Mouse (Mus musculus): ENCODE data around the gene Sec24c. TPM values are rescaled to one million over a fixed set of nuclear protein-coding genes. Genes with fewer than 3 reads are reported as not detected.

Gene Sec24c
- polyA plus RNA-seq, 1 experiment from 2014 or later: 82.8 TPM

- Histone ChIP-seq H3K36me3 (no peaks in the 10 kb centered on the region), H3K9me3 (no peaks in the 10 kb centered on the region), H3K4me2 (replicated peaks) (peak overlapping the region; percentile 95), H3K4me3 (replicated peaks) (peak overlapping the region; percentile 67), H3K27ac (peak overlapping the region; percentile 89), H3K9ac (peak overlapping the region; percentile 78), H3K27me3 (replicated peaks) (no peaks in the 10 kb centered on the region), H3K4me1 (replicated peaks) (peaks cover 17% of the 10 kb centered on the region; the same call in 1 of the 2 replicates)
- WGBS: 16% methylated on average over 19 of the region's 19 CpGs
- ATAC-seq: peak; percentile 36
These were observed 12.3 kb upstream of the Sec24c start for GRCm38 (mm10) chr14:20661661-20662331.

- Histone ChIP-seq H3K27ac (no peak overlapping the region), H3K9ac (no peak overlapping the region), H3K4me2 (replicated peaks) (peak overlapping the region; percentile 95; the same call in 1 of the 2 replicates), H3K4me1 (replicated peaks) (peaks cover 17% of the 10 kb centered on the region; the same call in 1 of the 2 replicates), H3K9me3 (no peaks in the 10 kb centered on the region), H3K36me3 (no peaks in the 10 kb centered on the region), H3K27me3 (replicated peaks) (no peaks in the 10 kb centered on the region), H3K4me3 (replicated peaks) (no peak overlapping the region)
- WGBS: 96% methylated on average over 3 of the region's 3 CpGs
- ATAC-seq: no peak
These were observed 11.4 kb upstream of the Sec24c start for GRCm38 (mm10) chr14:20662740-20663139.

GRCm38 (mm10) chr14:20663601-20664000 lies 10.5 kb upstream of the Sec24c start:
- no peak for ATAC-seq
- Histone ChIP-seq H3K27me3 (replicated peaks) (no peaks in the 10 kb centered on the region), H3K9me3 (no peaks in the 10 kb centered on the region), H3K9ac (no peak overlapping the region), H3K27ac (no peak overlapping the region), H3K4me2 (replicated peaks) (no peak overlapping the region), H3K4me1 (replicated peaks) (peaks cover 19% of the 10 kb centered on the region; the same call in 1 of the 2 replicates), H3K4me3 (replicated peaks) (no peak overlapping the region), H3K36me3 (no peaks in the 10 kb centered on the region)
- 63% methylated on average over 2 of the region's 2 CpGs for WGBS

- Histone ChIP-seq H3K36me3 (no peaks in the 10 kb centered on the region), H3K27me3 (replicated peaks) (no peaks in the 10 kb centered on the region), H3K4me1 (replicated peaks) (peaks cover 19% of the 10 kb centered on the region; the same call in 1 of the 2 replicates), H3K4me2 (replicated peaks) (no peak overlapping the region), H3K4me3 (replicated peaks) (no peak overlapping the region), H3K27ac (no peak overlapping the region), H3K9me3 (no peaks in the 10 kb centered on the region), H3K9ac (no peak overlapping the region)
- WGBS: 58% methylated on average over 3 of the region's 3 CpGs
- no peak for ATAC-seq
These were observed 9.7 kb upstream of the Sec24c start for GRCm38 (mm10) chr14:20664436-20664835.

GRCm38 (mm10) chr14:20667469-20667868 lies 6.6 kb upstream of the Sec24c start:
- H3K4me3 ChIP-seq (replicated peaks): no peak overlapping the region
- 62% methylated on average over 1 of the region's 1 CpGs for WGBS
- no peak overlapping the region for H3K4me2 ChIP-seq (replicated peaks)
- no peaks in the 10 kb centered on the region for H3K36me3 ChIP-seq
- H3K9me3 ChIP-seq: no peaks in the 10 kb centered on the region
- ATAC-seq: no peak
- peaks cover 3% of the 10 kb centered on the region; the same call in 1 of the 2 replicates for H3K4me1 ChIP-seq (replicated peaks)
- H3K27me3 ChIP-seq (replicated peaks): no peaks in the 10 kb centered on the region
- H3K27ac ChIP-seq: no peak overlapping the region
- no peak overlapping the region for H3K9ac ChIP-seq

- no peaks in the 10 kb centered on the region for H3K27me3 ChIP-seq (replicated peaks)
- 0 out of 2 replicates have a peak, but pooled peaks cover 2% of the 10 kb centered on the region for H3K4me1 ChIP-seq (replicated peaks)
- 75% methylated on average over 8 of the region's 8 CpGs for WGBS
- H3K4me2 ChIP-seq (replicated peaks): no peak within 1 kb of the TSS
- H3K27ac ChIP-seq: no peak within 1 kb of the TSS
- no peak within 1 kb of the TSS for H3K4me3 ChIP-seq (replicated peaks)
- H3K9ac ChIP-seq: no peak within 1 kb of the TSS
- H3K36me3 ChIP-seq: no peaks in the 10 kb centered on the region
- no peaks in the 10 kb centered on the region for H3K9me3 ChIP-seq
- peak; percentile 48 for ATAC-seq
These were observed 5.8 kb upstream of the Sec24c start, which contains the start of gene Synpo2l for GRCm38 (mm10) chr14:20668154-20668810. Gene Synpo2l (minus strand): TSS chr14:20668354.

- Histone ChIP-seq H3K4me3 (replicated peaks) (no peak overlapping the region), H3K36me3 (peaks cover 10% of the 10 kb centered on the region), H3K27me3 (replicated peaks) (no peaks in the 10 kb centered on the region), H3K4me1 (replicated peaks) (0 out of 2 replicates have a peak, but pooled peaks cover 10% of the 10 kb centered on the region), H3K9ac (no peak overlapping the region), H3K27ac (no peak overlapping the region), H3K9me3 (no peaks in the 10 kb centered on the region), H3K4me2 (replicated peaks) (no peak overlapping the region)
- WGBS: 89% methylated on average over 2 of the region's 2 CpGs
- ATAC-seq: no peak
These were observed 1.1 kb upstream of the Sec24c start for GRCm38 (mm10) chr14:20672990-20673389.

GRCm38 (mm10) chr14:20673735-20674063 lies 409 bp upstream of the Sec24c start:
- Histone ChIP-seq H3K9me3 (no peaks in the 10 kb centered on the region), H3K27ac (peak overlapping the region; percentile 97), H3K4me2 (replicated peaks) (peak overlapping the region; percentile 60), H3K36me3 (peaks cover 12% of the 10 kb centered on the region), H3K4me3 (replicated peaks) (peak overlapping the region; percentile 80), H3K4me1 (replicated peaks) (0 out of 2 replicates have a peak, but pooled peaks cover 8% of the 10 kb centered on the region), H3K27me3 (replicated peaks) (no peaks in the 10 kb centered on the region), H3K9ac (no peak overlapping the region)
- peak; percentile 83 for ATAC-seq
- WGBS: 9% methylated on average over 13 of the region's 13 CpGs

- H3K9me3 ChIP-seq: no peaks in the 10 kb centered on the region
- H3K27ac ChIP-seq: no peak overlapping the region
- no peaks in the 10 kb centered on the region for H3K27me3 ChIP-seq (replicated peaks)
- no peak overlapping the region for H3K4me3 ChIP-seq (replicated peaks)
- peaks cover 41% of the 10 kb centered on the region for H3K36me3 ChIP-seq
- no peak for ATAC-seq
- no peak overlapping the region for H3K4me2 ChIP-seq (replicated peaks)
- no peak overlapping the region for H3K9ac ChIP-seq
- 93% methylated on average over 4 of the region's 4 CpGs for WGBS
- H3K4me1 ChIP-seq (replicated peaks): 0 out of 2 replicates have a peak, but pooled peaks cover 8% of the 10 kb centered on the region
These were observed 3.8 kb downstream of the Sec24c start for GRCm38 (mm10) chr14:20677906-20678305.

- no peaks in the 10 kb centered on the region for H3K4me1 ChIP-seq (replicated peaks)
- no peaks in the 10 kb centered on the region for H3K27me3 ChIP-seq (replicated peaks)
- 92% methylated on average over 2 of the region's 2 CpGs for WGBS
These were observed 7.6 kb downstream of the Sec24c start for GRCm38 (mm10) chr14:20681742-20682141.

GRCm38 (mm10) chr14:20682498-20682897 lies 8.4 kb downstream of the Sec24c start:
- Histone ChIP-seq H3K27me3 (replicated peaks) (no peaks in the 10 kb centered on the region), H3K9me3 (no peaks in the 10 kb centered on the region), H3K4me2 (replicated peaks) (no peak overlapping the region), H3K4me3 (replicated peaks) (no peak overlapping the region), H3K36me3 (peaks cover 68% of the 10 kb centered on the region), H3K4me1 (replicated peaks) (no peaks in the 10 kb centered on the region), H3K9ac (no peak overlapping the region), H3K27ac (no peak overlapping the region)
- ATAC-seq: peak; percentile 25; the same call in 1 of the 2 replicates
- 61% methylated on average over 3 of the region's 3 CpGs for WGBS

More at GRCm38 (mm10) chr14:20681742-20682141, 7.6 kb downstream of the Sec24c start:
- Histone ChIP-seq H3K36me3 (peaks cover 69% of the 10 kb centered on the region), H3K9me3 (no peaks in the 10 kb centered on the region), H3K4me2 (replicated peaks) (no peak overlapping the region), H3K4me3 (replicated peaks) (no peak overlapping the region), H3K9ac (no peak overlapping the region), H3K27ac (no peak overlapping the region)
- ATAC-seq: no peak

GRCm38 (mm10) chr14:20686576-20686975 lies 12.5 kb downstream of the Sec24c start:
- H3K9me3 ChIP-seq: no peaks in the 10 kb centered on the region
- 94% methylated on average over 3 of the region's 3 CpGs for WGBS
- ATAC-seq: no peak
- H3K27me3 ChIP-seq (replicated peaks): no peaks in the 10 kb centered on the region
- no peak overlapping the region for H3K27ac ChIP-seq
- H3K4me2 ChIP-seq (replicated peaks): no peak overlapping the region
- H3K4me3 ChIP-seq (replicated peaks): no peak overlapping the region
- no peaks in the 10 kb centered on the region for H3K4me1 ChIP-seq (replicated peaks)
- H3K9ac ChIP-seq: no peak overlapping the region
- peaks cover 76% of the 10 kb centered on the region for H3K36me3 ChIP-seq

Data from intestine, embryonic 15.5 days (tissue).